Mouse (Mus musculus) stomach, postnatal 0 days (tissue): ENCODE measurements around the gene Fgd4.

Experiments used
- CTCF ChIP-seq: IDR thresholded peaks from 2 replicates; pipeline ENCODE4 v1.5.1; 2016; ENCODE audit warnings: antibody characterized with exemption, low read depth, mild to moderate bottlenecking, moderate library complexity
- EP300 ChIP-seq: optimal IDR thresholded peaks from 2 replicates; pipeline ENCODE3; 2016; ENCODE audit warnings: antibody characterized with exemption

DNA sequence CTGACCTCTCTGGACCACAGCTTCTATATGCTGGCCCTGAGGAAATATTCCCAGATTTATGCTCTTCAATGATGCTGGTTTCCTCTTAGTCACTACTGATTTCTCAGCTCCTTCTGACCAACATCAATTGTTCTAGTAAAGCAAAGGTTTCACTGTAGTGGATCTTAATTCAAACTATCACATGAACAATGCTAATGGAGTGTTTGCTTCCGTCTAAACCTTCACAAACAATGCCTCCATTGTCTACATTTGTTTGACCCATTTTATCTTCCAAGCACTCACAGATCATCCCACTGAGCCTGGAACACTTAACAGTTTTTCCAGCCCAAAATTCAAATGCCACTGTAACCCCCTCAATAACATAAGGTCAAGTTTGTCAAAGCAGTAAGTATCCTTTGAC is 33.6 kb downstream of the Fgd4 start:
- no peak for TF ChIP-seq CTCF
- no peak for TF ChIP-seq EP300
